Mouse (Mus musculus): ENCODE data around the gene Clstn2. TPM values are rescaled to one million over a fixed set of nuclear protein-coding genes. Genes with fewer than 3 reads are reported as not detected.

Clstn2 gene
- total and polyA plus RNA-seq, 2 experiments, result 0.28 to 0.31 TPM

GRCm38 (mm10) chr9:97772431-97772830 is 260.6 kb downstream of the Clstn2 start:
- no peaks in the 10 kb centered on the region for H3K27me3 ChIP-seq (ENCODE audit: control insufficient read depth, insufficient read depth, low read length)
- WGBS, result 47% methylated on average over 3 of the region's 3 CpGs
- no peak for TF ChIP-seq POLR2A (IDR thresholded peaks at IDR 0.05; ENCODE audit: extremely low read depth, insufficient read depth, low read length)
- TF ChIP-seq CTCF (IDR thresholded peaks at IDR 0.05; ENCODE audit: low read depth, low read length), result no peak

GRCm38 (mm10) chr9:97769331-97769730 is 263.6 kb downstream of the Clstn2 start:
- Histone ChIP-seq H3K79me2 (ENCODE audit: control insufficient read depth, insufficient read depth, low read length) (no peaks in the 10 kb centered on the region), H3K4me3 (ENCODE audit: insufficient read depth, low read depth, low read length) (no peak overlapping the region), H3K4me1 (ENCODE audit: control insufficient read depth, insufficient read depth, low read length) (no peaks in the 10 kb centered on the region), H3K27ac (replicated peaks; ENCODE audit: insufficient read depth, low read depth, low read length) (no peak overlapping the region), H3K36me3 (ENCODE audit: control insufficient read depth, insufficient read depth, low read length) (no peaks in the 10 kb centered on the region), H3K27me3 (ENCODE audit: control insufficient read depth, insufficient read depth, low read length) (no peaks in the 10 kb centered on the region), H3K9ac (ENCODE audit: low read depth, low read length) (no peak overlapping the region)
- 23% methylated on average over 5 of the region's 5 CpGs for WGBS
- DNase-seq (ENCODE audit: extremely low read depth, low read depth, low spot score), result no peak
- no peak for TF ChIP-seq CTCF (IDR thresholded peaks at IDR 0.05; ENCODE audit: low read depth, low read length)
- TF ChIP-seq POLR2A (IDR thresholded peaks at IDR 0.05; ENCODE audit: extremely low read depth, insufficient read depth, low read length), result no peak

More at GRCm38 (mm10) chr9:97772431-97772830, 260.6 kb downstream of the Clstn2 start:
- Histone ChIP-seq H3K79me2 (ENCODE audit: control insufficient read depth, insufficient read depth, low read length) (no peaks in the 10 kb centered on the region), H3K4me1 (ENCODE audit: control insufficient read depth, insufficient read depth, low read length) (no peaks in the 10 kb centered on the region), H3K4me3 (ENCODE audit: insufficient read depth, low read depth, low read length) (no peak overlapping the region), H3K9ac (ENCODE audit: low read depth, low read length) (no peak overlapping the region), H3K36me3 (ENCODE audit: control insufficient read depth, insufficient read depth, low read length) (no peaks in the 10 kb centered on the region), H3K27ac (replicated peaks; ENCODE audit: insufficient read depth, low read depth, low read length) (no peak overlapping the region)
- DNase-seq (ENCODE audit: extremely low read depth, low read depth, low spot score), result no peak

- WGBS, result 87% methylated on average over 6 of the region's 6 CpGs
- no peak overlapping the region for H3K4me3 ChIP-seq (ENCODE audit: insufficient read depth, low read depth, low read length)
- no peaks in the 10 kb centered on the region for H3K79me2 ChIP-seq (ENCODE audit: control insufficient read depth, insufficient read depth, low read length)
- no peak for DNase-seq (ENCODE audit: extremely low read depth, low read depth, low spot score)
- no peaks in the 10 kb centered on the region for H3K36me3 ChIP-seq (ENCODE audit: control insufficient read depth, insufficient read depth, low read length)
- no peak overlapping the region for H3K9ac ChIP-seq (ENCODE audit: low read depth, low read length)
- no peak overlapping the region for H3K27ac ChIP-seq (replicated peaks; ENCODE audit: insufficient read depth, low read depth, low read length)
- H3K27me3 ChIP-seq (ENCODE audit: control insufficient read depth, insufficient read depth, low read length), result no peaks in the 10 kb centered on the region
- H3K4me1 ChIP-seq (ENCODE audit: control insufficient read depth, insufficient read depth, low read length), result no peaks in the 10 kb centered on the region
- no peak for TF ChIP-seq POLR2A (IDR thresholded peaks at IDR 0.05; ENCODE audit: extremely low read depth, insufficient read depth, low read length)
Observed at GRCm38 (mm10) chr9:97765251-97765767, 267.7 kb downstream of the Clstn2 start.

- no peaks in the 10 kb centered on the region for H3K36me3 ChIP-seq (ENCODE audit: control insufficient read depth, insufficient read depth, low read length)
- WGBS, result 59% methylated on average over 4 of the region's 4 CpGs
- H3K27me3 ChIP-seq (ENCODE audit: control insufficient read depth, insufficient read depth, low read length), result no peaks in the 10 kb centered on the region
- no peaks in the 10 kb centered on the region for H3K79me2 ChIP-seq (ENCODE audit: control insufficient read depth, insufficient read depth, low read length)
- H3K27ac ChIP-seq (replicated peaks; ENCODE audit: insufficient read depth, low read depth, low read length), result no peak overlapping the region
- H3K4me3 ChIP-seq (ENCODE audit: insufficient read depth, low read depth, low read length), result no peak overlapping the region
- no peak for DNase-seq (ENCODE audit: extremely low read depth, low read depth, low spot score)
- TF ChIP-seq POLR2A (IDR thresholded peaks at IDR 0.05; ENCODE audit: extremely low read depth, insufficient read depth, low read length) (no peak), CTCF (IDR thresholded peaks at IDR 0.05; ENCODE audit: low read depth, low read length) (no peak)
- H3K9ac ChIP-seq (ENCODE audit: low read depth, low read length), result no peak overlapping the region
- H3K4me1 ChIP-seq (ENCODE audit: control insufficient read depth, insufficient read depth, low read length), result no peaks in the 10 kb centered on the region
Observed at GRCm38 (mm10) chr9:97763048-97763447, 269.9 kb downstream of the Clstn2 start.

GRCm38 (mm10) chr9:97755599-97756270 is 277.2 kb downstream of the Clstn2 start:
- no peaks in the 10 kb centered on the region for H3K36me3 ChIP-seq (ENCODE audit: control insufficient read depth, insufficient read depth, low read length)
- H3K27ac ChIP-seq (replicated peaks; ENCODE audit: insufficient read depth, low read depth, low read length), result no peak overlapping the region
- H3K4me1 ChIP-seq (ENCODE audit: control insufficient read depth, insufficient read depth, low read length), result no peaks in the 10 kb centered on the region
- H3K27me3 ChIP-seq (ENCODE audit: control insufficient read depth, insufficient read depth, low read length), result no peaks in the 10 kb centered on the region
- H3K79me2 ChIP-seq (ENCODE audit: control insufficient read depth, insufficient read depth, low read length), result no peaks in the 10 kb centered on the region
- no peak overlapping the region for H3K9ac ChIP-seq (ENCODE audit: low read depth, low read length)
- no peak for DNase-seq (ENCODE audit: extremely low read depth, low read depth, low spot score)
- H3K4me3 ChIP-seq (ENCODE audit: insufficient read depth, low read depth, low read length), result no peak overlapping the region
- WGBS, result 83% methylated on average over 7 of the region's 7 CpGs
- TF ChIP-seq POLR2A (IDR thresholded peaks at IDR 0.05; ENCODE audit: extremely low read depth, insufficient read depth, low read length) (no peak), CTCF (IDR thresholded peaks at IDR 0.05; ENCODE audit: low read depth, low read length) (no peak)

- TF ChIP-seq POLR2A (IDR thresholded peaks at IDR 0.05; ENCODE audit: extremely low read depth, insufficient read depth, low read length) (no peak), CTCF (IDR thresholded peaks at IDR 0.05; ENCODE audit: low read depth, low read length) (no peak)
- Histone ChIP-seq H3K27ac (replicated peaks; ENCODE audit: insufficient read depth, low read depth, low read length) (no peak overlapping the region), H3K4me3 (ENCODE audit: insufficient read depth, low read depth, low read length) (no peak overlapping the region), H3K9ac (ENCODE audit: low read depth, low read length) (no peak overlapping the region), H3K4me1 (ENCODE audit: control insufficient read depth, insufficient read depth, low read length) (no peaks in the 10 kb centered on the region), H3K27me3 (ENCODE audit: control insufficient read depth, insufficient read depth, low read length) (no peaks in the 10 kb centered on the region), H3K36me3 (ENCODE audit: control insufficient read depth, insufficient read depth, low read length) (no peaks in the 10 kb centered on the region), H3K79me2 (ENCODE audit: control insufficient read depth, insufficient read depth, low read length) (no peaks in the 10 kb centered on the region)
- 56% methylated on average over 2 of the region's 2 CpGs for WGBS
- no peak for DNase-seq (ENCODE audit: extremely low read depth, low read depth, low spot score)
Observed at GRCm38 (mm10) chr9:97753715-97754114, 279.3 kb downstream of the Clstn2 start.

All from liver, adult 2 months (tissue).